Mouse (Mus musculus) erythroblast, embryonic 14.5 days (primary cell): Measurements from ENCODE around the gene Uckl1.

Experiments used
- GATA1 ChIP-seq: IDR thresholded peaks from 2 replicates; pipeline ENCODE4 v1.6.1; 2012; ENCODE audit warnings: low read length, inconsistent platforms, mixed read lengths
- TAL1 ChIP-seq: IDR thresholded peaks from 3 replicates; pipeline ENCODE4 v1.6.1; 2012; ENCODE audit warnings: low read length, inconsistent platforms, mixed read lengths

DNA sequence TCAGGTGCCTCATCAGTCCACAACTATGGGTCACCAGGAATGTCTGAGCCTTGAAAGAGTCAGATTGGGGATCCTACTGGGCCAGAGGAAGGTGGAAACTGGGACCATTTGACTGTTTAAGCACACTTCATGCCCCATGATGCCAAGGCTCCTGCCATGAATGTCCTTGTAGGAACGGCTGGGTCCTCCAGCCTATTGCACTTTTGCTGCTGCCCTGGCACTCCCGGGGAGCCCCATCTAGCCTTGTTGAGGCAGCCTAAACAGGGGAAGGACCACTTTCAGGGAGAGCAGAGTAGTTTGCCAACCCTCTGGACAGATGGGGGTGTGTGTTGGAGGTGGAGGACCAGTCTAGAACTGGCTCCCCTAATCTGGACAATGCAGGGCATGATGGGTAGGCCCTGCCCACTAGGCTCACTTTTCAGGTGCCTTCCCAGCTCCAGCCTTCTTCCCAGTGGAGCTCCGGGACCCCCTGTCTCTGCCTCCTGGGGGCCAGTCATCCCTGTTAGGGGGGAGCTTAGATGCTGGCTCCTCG lies at the start of gene Uckl1:
- TF ChIP-seq TAL1 (no peak), GATA1 (no peak)
